Mouse (Mus musculus): ENCODE measurements around the gene Ncbp3. TPM values are rescaled to one million over a fixed set of nuclear protein-coding genes. Genes with fewer than 3 reads are reported as not detected.

The Ncbp3 gene
- total RNA-seq, 1 experiment: 10.4 TPM

- Histone ChIP-seq H3K27ac (ENCODE audit: insufficient read depth, low read depth, low read length, poor library complexity, severe bottlenecking) (no peak overlapping the region), H3K9ac (ENCODE audit: insufficient read depth, low read depth, low read length, poor library complexity, severe bottlenecking) (no peak overlapping the region), H3K4me3 (ENCODE audit: insufficient read depth in 1 of 2, low read depth in 1 of 2, low read length in 2 of 2, poor library complexity in 1 of 2, severe bottlenecking in 1 of 2) (no peak overlapping the region), H3K4me1 (ENCODE audit: control insufficient read depth in 2 of 2, insufficient read depth in 2 of 2, low read length in 2 of 2, poor library complexity in 1 of 2) (no peaks in the 10 kb centered on the region), H3K36me3 (ENCODE audit: control insufficient read depth, insufficient read depth, low read length, poor library complexity, severe bottlenecking) (no peaks in the 10 kb centered on the region), H3K9me3 (ENCODE audit: control insufficient read depth, insufficient read depth, low read depth, low read length) (no peaks in the 10 kb centered on the region)
- TF ChIP-seq CHD2 (IDR thresholded peaks at IDR 0.05; ENCODE audit: low read depth, low read length) (no peak), MAFK (IDR thresholded peaks at IDR 0.05; ENCODE audit: insufficient read depth, low read depth, low read length) (no peak), ZC3H11A (IDR thresholded peaks at IDR 0.05; ENCODE audit: borderline replicate concordance, low read depth, low read length) (no peak), HCFC1 (IDR thresholded peaks at IDR 0.05; ENCODE audit: borderline replicate concordance, insufficient read depth, low read length) (no peak), ZNF384 (IDR thresholded peaks at IDR 0.05; ENCODE audit: low read depth, low read length) (no peak)
- in situ Hi-C loops (cut with MboI; ENCODE audit: low sequenced_read_pairs in 2 of 2, unreplicated experiment in 2 of 2): no loop called here
- DNase-seq (ENCODE audit: low read depth, low spot score): no peak
Observed at GRCm38 (mm10) chr11:73087700-73088480, 40.3 kb downstream of the Ncbp3 start.

GRCm38 (mm10) chr11:73090283-73090682 lies 42.7 kb downstream of the Ncbp3 start, which contains the start of gene Itgae:
Itgae (plus strand) TSS chr11:73090583.
- no peaks in the 10 kb centered on the region for H3K4me1 ChIP-seq (ENCODE audit: control insufficient read depth in 2 of 2, insufficient read depth in 2 of 2, low read length in 2 of 2, poor library complexity in 1 of 2)
- no peaks in the 10 kb centered on the region for H3K36me3 ChIP-seq (ENCODE audit: control insufficient read depth, insufficient read depth, low read length, poor library complexity, severe bottlenecking)
- no peak within 1 kb of the TSS for H3K27ac ChIP-seq (ENCODE audit: insufficient read depth, low read depth, low read length, poor library complexity, severe bottlenecking)
- no peaks in the 10 kb centered on the region for H3K9me3 ChIP-seq (ENCODE audit: control insufficient read depth, insufficient read depth, low read depth, low read length)
- no peak within 1 kb of the TSS for H3K9ac ChIP-seq (ENCODE audit: insufficient read depth, low read depth, low read length, poor library complexity, severe bottlenecking)
- no peak for DNase-seq (ENCODE audit: low read depth, low spot score)
- in situ Hi-C loops (cut with MboI; ENCODE audit: low sequenced_read_pairs in 2 of 2, unreplicated experiment in 2 of 2): no loop called here
- no peak within 1 kb of the TSS for H3K4me3 ChIP-seq (ENCODE audit: insufficient read depth in 1 of 2, low read depth in 1 of 2, low read length in 2 of 2, poor library complexity in 1 of 2, severe bottlenecking in 1 of 2)
- TF ChIP-seq ZNF384 (IDR thresholded peaks at IDR 0.05; ENCODE audit: low read depth, low read length): no peak
- TF ChIP-seq CHD2 (IDR thresholded peaks at IDR 0.05; ENCODE audit: low read depth, low read length): no peak
- no peak for TF ChIP-seq ZC3H11A (IDR thresholded peaks at IDR 0.05; ENCODE audit: borderline replicate concordance, low read depth, low read length)
- no peak for TF ChIP-seq HCFC1 (IDR thresholded peaks at IDR 0.05; ENCODE audit: borderline replicate concordance, insufficient read depth, low read length)
- TF ChIP-seq MAFK (IDR thresholded peaks at IDR 0.05; ENCODE audit: insufficient read depth, low read depth, low read length): no peak

GRCm38 (mm10) chr11:73090826-73091225 lies 43.2 kb downstream of the Ncbp3 start:
- Histone ChIP-seq H3K9me3 (ENCODE audit: control insufficient read depth, insufficient read depth, low read depth, low read length) (no peaks in the 10 kb centered on the region), H3K36me3 (ENCODE audit: control insufficient read depth, insufficient read depth, low read length, poor library complexity, severe bottlenecking) (no peaks in the 10 kb centered on the region), H3K9ac (ENCODE audit: insufficient read depth, low read depth, low read length, poor library complexity, severe bottlenecking) (no peak overlapping the region), H3K4me1 (ENCODE audit: control insufficient read depth in 2 of 2, insufficient read depth in 2 of 2, low read length in 2 of 2, poor library complexity in 1 of 2) (no peaks in the 10 kb centered on the region), H3K27ac (ENCODE audit: insufficient read depth, low read depth, low read length, poor library complexity, severe bottlenecking) (no peak overlapping the region), H3K4me3 (ENCODE audit: insufficient read depth in 1 of 2, low read depth in 1 of 2, low read length in 2 of 2, poor library complexity in 1 of 2, severe bottlenecking in 1 of 2) (no peak overlapping the region)
- TF ChIP-seq ZC3H11A (IDR thresholded peaks at IDR 0.05; ENCODE audit: borderline replicate concordance, low read depth, low read length) (no peak), MAFK (IDR thresholded peaks at IDR 0.05; ENCODE audit: insufficient read depth, low read depth, low read length) (no peak), CHD2 (IDR thresholded peaks at IDR 0.05; ENCODE audit: low read depth, low read length) (no peak), ZNF384 (IDR thresholded peaks at IDR 0.05; ENCODE audit: low read depth, low read length) (no peak), HCFC1 (IDR thresholded peaks at IDR 0.05; ENCODE audit: borderline replicate concordance, insufficient read depth, low read length) (no peak)
- in situ Hi-C loops (cut with MboI; ENCODE audit: low sequenced_read_pairs in 2 of 2, unreplicated experiment in 2 of 2): no loop called here
- DNase-seq (ENCODE audit: low read depth, low spot score): no peak

GRCm38 (mm10) chr11:73092057-73092456 lies 44.5 kb downstream of the Ncbp3 start:
- no peak overlapping the region for H3K9ac ChIP-seq (ENCODE audit: insufficient read depth, low read depth, low read length, poor library complexity, severe bottlenecking)

More at GRCm38 (mm10) chr11:73092057-73092456, 44.5 kb downstream of the Ncbp3 start:
- Histone ChIP-seq H3K27ac (ENCODE audit: insufficient read depth, low read depth, low read length, poor library complexity, severe bottlenecking) (no peak overlapping the region), H3K4me1 (ENCODE audit: control insufficient read depth in 2 of 2, insufficient read depth in 2 of 2, low read length in 2 of 2, poor library complexity in 1 of 2) (no peaks in the 10 kb centered on the region), H3K9me3 (ENCODE audit: control insufficient read depth, insufficient read depth, low read depth, low read length) (no peaks in the 10 kb centered on the region), H3K4me3 (ENCODE audit: insufficient read depth in 1 of 2, low read depth in 1 of 2, low read length in 2 of 2, poor library complexity in 1 of 2, severe bottlenecking in 1 of 2) (no peak overlapping the region), H3K36me3 (ENCODE audit: control insufficient read depth, insufficient read depth, low read length, poor library complexity, severe bottlenecking) (no peaks in the 10 kb centered on the region)
- no peak for TF ChIP-seq MAFK (IDR thresholded peaks at IDR 0.05; ENCODE audit: insufficient read depth, low read depth, low read length)
- no peak for DNase-seq (ENCODE audit: low read depth, low spot score)
- in situ Hi-C loops (cut with MboI; ENCODE audit: low sequenced_read_pairs in 2 of 2, unreplicated experiment in 2 of 2): no loop called here

Data from ES-E14 (cell line).